Mouse (Mus musculus): ENCODE measurements around the gene Ifit2. TPM values are rescaled to one million over a fixed set of nuclear protein-coding genes. Genes with fewer than 3 reads are reported as not detected.

The Ifit2 gene
- polyA plus RNA-seq, 1 experiment, result 1.8 TPM

- no peaks in the 10 kb centered on the region for H3K36me3 ChIP-seq (ENCODE audit: control insufficient read depth, insufficient read depth)
- no peak for TF ChIP-seq CEBPB (IDR thresholded peaks at IDR 0.05; ENCODE audit: insufficient read depth, poor library complexity, severe bottlenecking)
- TF ChIP-seq MYOG (IDR thresholded peaks at IDR 0.05; ENCODE audit: control insufficient read depth in 1 of 3, insufficient read depth in 1 of 3, insufficient read length in 2 of 3, low read depth in 2 of 3), result no peak
- no peak for TF ChIP-seq SRF (IDR thresholded peaks at IDR 0.05; ENCODE audit: control insufficient read depth, insufficient read length, low read depth)
- TF ChIP-seq TCF12 (IDR thresholded peaks at IDR 0.05; ENCODE audit: insufficient read depth, poor library complexity, severe bottlenecking), result no peak
- no peak for TF ChIP-seq E2F4 (IDR thresholded peaks at IDR 0.05; ENCODE audit: insufficient read depth)
- no peaks in the 10 kb centered on the region for H3K79me2 ChIP-seq (ENCODE audit: control insufficient read depth, insufficient read depth)
- no peaks in the 10 kb centered on the region for H3K27me3 ChIP-seq (ENCODE audit: control insufficient read depth, insufficient read depth, insufficient read length)
- H3K4me3 ChIP-seq, result no peak overlapping the region
- no peak overlapping the region for H3K4me2 ChIP-seq (ENCODE audit: low read depth)
- H3ac ChIP-seq (ENCODE audit: control insufficient read depth, insufficient read length), result no peak overlapping the region
Observed at GRCm38 (mm10) chr19:34562556-34562955, 12.1 kb downstream of the Ifit2 start.

- no peaks in the 10 kb centered on the region for H3K79me2 ChIP-seq (ENCODE audit: control insufficient read depth, insufficient read depth)
- H3ac ChIP-seq (ENCODE audit: control insufficient read depth, insufficient read length), result no peak overlapping the region
- TF ChIP-seq CEBPB (IDR thresholded peaks at IDR 0.05; ENCODE audit: insufficient read depth, poor library complexity, severe bottlenecking), result no peak
- no peak for TF ChIP-seq MYOG (IDR thresholded peaks at IDR 0.05; ENCODE audit: control insufficient read depth in 1 of 3, insufficient read depth in 1 of 3, insufficient read length in 2 of 3, low read depth in 2 of 3)
- no peak for TF ChIP-seq POLR2AphosphoS2 (IDR thresholded peaks at IDR 0.05; ENCODE audit: insufficient read length, low read depth)
- TF ChIP-seq MAX (IDR thresholded peaks at IDR 0.05; ENCODE audit: low read depth), result no peak
- TF ChIP-seq TCF3 (IDR thresholded peaks at IDR 0.05; ENCODE audit: insufficient read length, low read depth), result no peak
- TF ChIP-seq SRF (IDR thresholded peaks at IDR 0.05; ENCODE audit: control insufficient read depth, insufficient read length, low read depth), result no peak
- no peak for TF ChIP-seq USF1 (IDR thresholded peaks at IDR 0.05; ENCODE audit: low read depth)
- TF ChIP-seq E2F4 (IDR thresholded peaks at IDR 0.05; ENCODE audit: insufficient read depth), result no peak
- no peak for TF ChIP-seq TCF12 (IDR thresholded peaks at IDR 0.05; ENCODE audit: insufficient read depth, poor library complexity, severe bottlenecking)
- TF ChIP-seq REST (IDR thresholded peaks at IDR 0.05; ENCODE audit: insufficient read depth, insufficient read length), result no peak
- TF ChIP-seq MYOD1 (IDR thresholded peaks at IDR 0.05; ENCODE audit: control insufficient read depth in 1 of 3, insufficient read length in 2 of 3, low read depth in 2 of 3), result no peak
- TF ChIP-seq POLR2A (IDR thresholded peaks at IDR 0.05; ENCODE audit: insufficient read length, low read depth), result no peak
Observed at GRCm38 (mm10) chr19:34566178-34566784, 15.8 kb downstream of the Ifit2 start.

GRCm38 (mm10) chr19:34568988-34569895, 18.7 kb downstream of the Ifit2 start:
- no peak overlapping the region for H3K4me2 ChIP-seq (ENCODE audit: low read depth)
- H3K79me2 ChIP-seq (ENCODE audit: control insufficient read depth, insufficient read depth), result no peaks in the 10 kb centered on the region
- H3ac ChIP-seq (ENCODE audit: control insufficient read depth, insufficient read length), result no peak overlapping the region
- H3K27me3 ChIP-seq (ENCODE audit: control insufficient read depth, insufficient read depth, insufficient read length), result no peaks in the 10 kb centered on the region
- no peak for TF ChIP-seq CEBPB (IDR thresholded peaks at IDR 0.05; ENCODE audit: insufficient read depth, poor library complexity, severe bottlenecking)
- TF ChIP-seq TCF3 (IDR thresholded peaks at IDR 0.05; ENCODE audit: insufficient read length, low read depth), result no peak
- TF ChIP-seq SRF (IDR thresholded peaks at IDR 0.05; ENCODE audit: control insufficient read depth, insufficient read length, low read depth), result no peak
- TF ChIP-seq E2F4 (IDR thresholded peaks at IDR 0.05; ENCODE audit: insufficient read depth), result no peak
- TF ChIP-seq REST (IDR thresholded peaks at IDR 0.05; ENCODE audit: insufficient read depth, insufficient read length), result no peak
- no peak for TF ChIP-seq TCF12 (IDR thresholded peaks at IDR 0.05; ENCODE audit: insufficient read depth, poor library complexity, severe bottlenecking)
- no peak for TF ChIP-seq MYOD1 (IDR thresholded peaks at IDR 0.05; ENCODE audit: control insufficient read depth in 1 of 3, insufficient read length in 2 of 3, low read depth in 2 of 3)
- no peak for TF ChIP-seq MYOG (IDR thresholded peaks at IDR 0.05; ENCODE audit: control insufficient read depth in 1 of 3, insufficient read depth in 1 of 3, insufficient read length in 2 of 3, low read depth in 2 of 3)
- TF ChIP-seq POLR2AphosphoS2 (IDR thresholded peaks at IDR 0.05; ENCODE audit: insufficient read length, low read depth), result no peak
- no peaks in the 10 kb centered on the region for H3K36me3 ChIP-seq (ENCODE audit: control insufficient read depth, insufficient read depth)
- no peak overlapping the region for H3K4me3 ChIP-seq

More at GRCm38 (mm10) chr19:34566178-34566784, 15.8 kb downstream of the Ifit2 start:
- Histone ChIP-seq H3K4me2 (ENCODE audit: low read depth) (no peak overlapping the region), H3K4me3 (no peak overlapping the region), H3K36me3 (ENCODE audit: control insufficient read depth, insufficient read depth) (no peaks in the 10 kb centered on the region), H3K27me3 (ENCODE audit: control insufficient read depth, insufficient read depth, insufficient read length) (no peaks in the 10 kb centered on the region)

GRCm38 (mm10) chr19:34569896-34570476, 19.5 kb downstream of the Ifit2 start:
- H3K4me2 ChIP-seq (ENCODE audit: low read depth), result no peak overlapping the region
- H3K36me3 ChIP-seq (ENCODE audit: control insufficient read depth, insufficient read depth), result no peaks in the 10 kb centered on the region
- no peak overlapping the region for H3ac ChIP-seq (ENCODE audit: control insufficient read depth, insufficient read length)
- no peaks in the 10 kb centered on the region for H3K27me3 ChIP-seq (ENCODE audit: control insufficient read depth, insufficient read depth, insufficient read length)
- no peaks in the 10 kb centered on the region for H3K79me2 ChIP-seq (ENCODE audit: control insufficient read depth, insufficient read depth)
- no peak overlapping the region for H3K4me3 ChIP-seq
- no peak for TF ChIP-seq MAX (IDR thresholded peaks at IDR 0.05; ENCODE audit: low read depth)
- TF ChIP-seq E2F4 (IDR thresholded peaks at IDR 0.05; ENCODE audit: insufficient read depth), result no peak

Data from myocyte (in vitro differentiated cells).